Comparison of ENCODE assay signal across 27 mouse cellular contexts in genomic region chr3:153421918-153422290, GRCm38 (mm10).
DNase-seq lines count a peak whose midpoint lies in the region; ATAC-seq and TF ChIP-seq lines count a peak whose summit lies in the region.
"Had no signal": no experiment of that assay in that cellular context is flagged by ENCODE, and none has a peak within 500 bp of the region (broad histone marks: within the 10 kb centered on the region; RNA-seq: fewer than 3 reads in every experiment).

No protein-coding gene starts in this region.

- TF ChIP-seq CTCF in hindbrain, postnatal 0 days (IDR thresholded peaks at IDR 0.05; ENCODE audit: low read depth): no peak

- no peak for ATAC-seq in hindbrain, embryonic 14.5 days (ENCODE audit: low FRiP score)
- ATAC-seq in hindbrain, postnatal 0 days: no peak
- ATAC-seq in neural tube, embryonic 12.5 days (ENCODE audit: low FRiP score, low read depth): 0 out of 2 replicates have a peak, but pooled peaks have one; percentile 61
- no peak for ATAC-seq in neural tube, embryonic 15.5 days (ENCODE audit: low FRiP score)
- no peak for ATAC-seq in midbrain, embryonic 14.5 days (ENCODE audit: low FRiP score, low TSS enrichment)
- ATAC-seq: intestine, embryonic 16.5 days had no signal

- H3K27ac ChIP-seq in hindbrain, embryonic 14.5 days: peak overlapping the region; percentile 26; the same call in 1 of the 2 replicates
- H3K27ac ChIP-seq in hindbrain, postnatal 0 days: no peak overlapping the region
- no peak overlapping the region for H3K27ac ChIP-seq in neural tube, embryonic 12.5 days
- H3K27ac ChIP-seq in neural tube, embryonic 15.5 days (replicated peaks): no peak overlapping the region
- H3K27ac ChIP-seq in midbrain, embryonic 14.5 days (replicated peaks; ENCODE audit: low read depth, low read length): peak overlapping the region; percentile 68
- H3K27ac ChIP-seq: liver, embryonic 14.5 days; macrophage had no signal

- H3K36me3 ChIP-seq in hindbrain, embryonic 14.5 days (replicated peaks; ENCODE audit: control insufficient read depth, insufficient read depth): no peaks in the 10 kb centered on the region
- no peaks in the 10 kb centered on the region for H3K36me3 ChIP-seq in hindbrain, postnatal 0 days (ENCODE audit: insufficient read depth, low read length)
- H3K36me3 ChIP-seq in neural tube, embryonic 12.5 days: no peaks in the 10 kb centered on the region
- H3K36me3 ChIP-seq in neural tube, embryonic 15.5 days: no peaks in the 10 kb centered on the region
- no peaks in the 10 kb centered on the region for H3K36me3 ChIP-seq in midbrain, embryonic 14.5 days (ENCODE audit: control insufficient read depth, insufficient read depth, low read length)

- H3K4me3 ChIP-seq in hindbrain, embryonic 14.5 days (replicated peaks; ENCODE audit: low read length): no peak overlapping the region
- no peak overlapping the region for H3K4me3 ChIP-seq in hindbrain, postnatal 0 days (ENCODE audit: low read length)
- H3K4me3 ChIP-seq in neural tube, embryonic 12.5 days: no peak overlapping the region
- no peak overlapping the region for H3K4me3 ChIP-seq in neural tube, embryonic 15.5 days (replicated peaks)
- H3K4me3 ChIP-seq in midbrain, embryonic 14.5 days (replicated peaks; ENCODE audit: low read depth, low read length): no peak overlapping the region
- H3K4me3 ChIP-seq: erythroblast, embryonic 14.5 days had no signal

- no peak overlapping the region for H3K4me2 ChIP-seq in hindbrain, embryonic 14.5 days (replicated peaks)
- H3K4me2 ChIP-seq in hindbrain, postnatal 0 days (ENCODE audit: low read depth, low read length): no peak overlapping the region
- no peak overlapping the region for H3K4me2 ChIP-seq in neural tube, embryonic 12.5 days (replicated peaks)
- H3K4me2 ChIP-seq in neural tube, embryonic 15.5 days: no peak overlapping the region
- H3K4me2 ChIP-seq in midbrain, embryonic 14.5 days (ENCODE audit: low read length): no peak overlapping the region
- H3K4me2 ChIP-seq: heart, embryonic 11.5 days had no signal

- no peaks in the 10 kb centered on the region for H3K9me3 ChIP-seq in hindbrain, embryonic 14.5 days (ENCODE audit: control insufficient read depth, low read length)
- no peaks in the 10 kb centered on the region for H3K9me3 ChIP-seq in hindbrain, postnatal 0 days (ENCODE audit: low read length)
- no peaks in the 10 kb centered on the region for H3K9me3 ChIP-seq in neural tube, embryonic 12.5 days
- no peaks in the 10 kb centered on the region for H3K9me3 ChIP-seq in neural tube, embryonic 15.5 days (replicated peaks)
- no peaks in the 10 kb centered on the region for H3K9me3 ChIP-seq in midbrain, embryonic 14.5 days (ENCODE audit: control insufficient read depth, low read length)

- DNase-seq in hindbrain, embryonic 14.5 days (ENCODE audit: low spot score): no peak
- DNase-seq in hindbrain, postnatal 0 days (ENCODE audit: low spot score): no peak
- DNase-seq in midbrain, embryonic 14.5 days: peak; percentile 50
- DNase-seq in gastrocnemius, postnatal 10 days: no peak
- DNase-seq: adrenal gland, postnatal 25 days; B cell, adult 2 months; cerebellum, adult 2 months; cerebellum, postnatal 14 days; gastrocnemius, postnatal 36 days; heart, adult 18-20 months; heart, postnatal 36 days; kidney, adult 8-10 months; kidney, postnatal 10 days; layer of hippocampus, adult 9-11 months; liver; lung, adult 2 months; lung, postnatal 10 days; right cerebral cortex, adult 18-20 months; thymus, adult 2 months; thymus, postnatal 36 days had no signal

- 61% methylated on average over 7 of the region's 7 CpGs for WGBS in hindbrain, embryonic 14.5 days
- WGBS in hindbrain, postnatal 0 days: 44% methylated on average over 7 of the region's 7 CpGs
- 44% methylated on average over 7 of the region's 7 CpGs for WGBS in neural tube, embryonic 12.5 days
- WGBS in neural tube, embryonic 15.5 days: 25% methylated on average over 7 of the region's 7 CpGs
- 45% methylated on average over 7 of the region's 7 CpGs for WGBS in midbrain, embryonic 14.5 days

- peaks cover 25% of the 10 kb centered on the region for H3K4me1 ChIP-seq in hindbrain, embryonic 14.5 days (replicated peaks; ENCODE audit: control insufficient read depth, insufficient read depth, low read length)
- H3K4me1 ChIP-seq in hindbrain, postnatal 0 days (ENCODE audit: insufficient read depth, low read length): no peaks in the 10 kb centered on the region
- H3K4me1 ChIP-seq in neural tube, embryonic 12.5 days: peaks cover 16% of the 10 kb centered on the region; the same call in 1 of the 2 replicates
- peaks cover 13% of the 10 kb centered on the region for H3K4me1 ChIP-seq in neural tube, embryonic 15.5 days
- H3K4me1 ChIP-seq in midbrain, embryonic 14.5 days (ENCODE audit: control insufficient read depth, insufficient read depth, low read length): peaks cover 21% of the 10 kb centered on the region

- no peak overlapping the region for H3K9ac ChIP-seq in hindbrain, embryonic 14.5 days
- no peak overlapping the region for H3K9ac ChIP-seq in hindbrain, postnatal 0 days (replicated peaks; ENCODE audit: low read length)
- no peak overlapping the region for H3K9ac ChIP-seq in neural tube, embryonic 12.5 days
- H3K9ac ChIP-seq in neural tube, embryonic 15.5 days (replicated peaks): no peak overlapping the region
- H3K9ac ChIP-seq in midbrain, embryonic 14.5 days (replicated peaks; ENCODE audit: low read length): no peak overlapping the region
- H3K9ac ChIP-seq: liver, embryonic 14.5 days had no signal

- H3K27me3 ChIP-seq in hindbrain, embryonic 14.5 days (ENCODE audit: control insufficient read depth, insufficient read depth, low read length): no peaks in the 10 kb centered on the region
- no peaks in the 10 kb centered on the region for H3K27me3 ChIP-seq in hindbrain, postnatal 0 days (ENCODE audit: insufficient read depth, low read length)
- H3K27me3 ChIP-seq in neural tube, embryonic 12.5 days (replicated peaks): no peaks in the 10 kb centered on the region
- H3K27me3 ChIP-seq in neural tube, embryonic 15.5 days (replicated peaks): no peaks in the 10 kb centered on the region
- H3K27me3 ChIP-seq in midbrain, embryonic 14.5 days (ENCODE audit: control insufficient read depth, insufficient read depth, low read length): no peaks in the 10 kb centered on the region

Comparison
In these comparisons a context has a peak if more than half of its experiments do, and no peak if none do; other contexts are left out.
1. H3K27ac ChIP-seq: peak in hindbrain, embryonic 14.5 days (single experiment) and midbrain, embryonic 14.5 days (single experiment); none in hindbrain, postnatal 0 days (single experiment), neural tube, embryonic 12.5 days (single experiment) and neural tube, embryonic 15.5 days (single experiment).